Mouse (Mus musculus): ENCODE results near the gene Slc35d2. TPM values are rescaled to one million over a fixed set of nuclear protein-coding genes. Genes with fewer than 3 reads are reported as not detected.

Gene Slc35d2
- polyA plus RNA-seq, 1 experiment from 2014 or later = 12.6 TPM

DNA sequence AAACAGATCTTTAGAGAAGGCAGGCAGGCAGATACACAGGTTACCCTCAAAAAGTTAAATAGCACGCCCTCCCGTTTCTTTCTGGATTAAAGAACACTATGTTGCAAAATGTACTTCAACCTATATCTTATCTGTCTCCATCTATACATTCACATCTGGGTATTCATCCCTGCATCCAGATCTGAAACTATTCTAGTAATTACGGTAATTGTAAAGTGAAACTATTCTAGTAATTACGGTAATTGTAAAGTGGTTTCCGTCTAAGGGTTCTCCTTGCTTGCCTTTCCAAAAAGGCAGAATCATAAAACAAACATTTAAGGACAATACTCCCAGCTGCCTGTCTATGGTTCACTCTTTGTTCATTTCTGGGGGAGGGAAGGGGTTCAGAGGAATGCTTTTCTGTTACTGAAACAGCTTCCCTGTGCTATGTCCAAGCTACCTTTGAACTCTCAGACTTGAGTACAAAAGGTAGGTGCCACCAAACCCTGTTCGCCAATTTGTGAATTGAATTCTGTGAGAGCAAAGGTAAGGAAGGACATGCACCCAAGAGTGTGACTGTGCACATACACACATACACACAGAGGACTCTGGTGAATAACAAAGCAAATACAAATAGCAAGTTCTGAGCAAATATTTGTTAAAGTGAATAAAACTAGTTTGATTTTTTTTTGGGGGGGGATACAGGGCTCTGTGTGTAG is 5.5 kb downstream of the Slc35d2 start:
- Histone ChIP-seq H3K36me3 (ENCODE audit: control insufficient read depth, insufficient read depth) (no peaks in the 10 kb centered on the region), H3K9ac (ENCODE audit: low read depth, low read length) (no peak overlapping the region), H3K4me1 (replicated peaks; ENCODE audit: control insufficient read depth, insufficient read depth, low read length) (no peaks in the 10 kb centered on the region), H3K4me3 (ENCODE audit: low read depth, low read length) (no peak overlapping the region), H3K4me2 (replicated peaks; ENCODE audit: low read depth) (no peak overlapping the region), H3K9me3 (ENCODE audit: control insufficient read depth) (no peaks in the 10 kb centered on the region), H3K27me3 (replicated peaks; ENCODE audit: control insufficient read depth, insufficient read depth, low read length) (no peaks in the 10 kb centered on the region), H3K27ac (ENCODE audit: low read depth, low read length) (no peak overlapping the region)
- no peak for ATAC-seq
- 36% methylated on average over 6 of the region's 6 CpGs for WGBS
- no peak for TF ChIP-seq CTCF (IDR thresholded peaks at IDR 0.05; ENCODE audit: low read depth)

DNA sequence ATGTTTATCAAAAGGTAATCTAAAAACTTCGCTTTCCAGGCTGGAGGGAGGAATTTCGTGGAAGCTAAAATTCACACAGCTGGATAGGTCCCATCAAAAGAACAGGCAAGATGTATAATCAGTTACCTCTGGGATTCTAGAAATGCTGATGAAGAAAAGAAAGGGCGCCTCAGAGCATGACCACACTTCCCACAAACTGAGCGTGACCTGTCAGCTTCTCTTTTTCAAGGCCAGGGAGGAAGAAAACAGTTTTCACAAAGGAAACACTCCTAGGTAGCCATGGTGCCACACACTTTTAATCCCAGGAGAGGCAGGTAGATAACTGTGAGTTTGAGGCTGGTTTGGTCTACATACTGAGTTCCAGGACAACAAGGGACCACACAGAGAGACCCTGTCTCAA is 8.4 kb downstream of the Slc35d2 start:
- Histone ChIP-seq H3K27me3 (replicated peaks; ENCODE audit: control insufficient read depth, insufficient read depth, low read length) (no peaks in the 10 kb centered on the region), H3K4me3 (ENCODE audit: low read depth, low read length) (no peak overlapping the region), H3K4me1 (replicated peaks; ENCODE audit: control insufficient read depth, insufficient read depth, low read length) (no peaks in the 10 kb centered on the region), H3K9ac (ENCODE audit: low read depth, low read length) (no peak overlapping the region), H3K27ac (ENCODE audit: low read depth, low read length) (no peak overlapping the region), H3K4me2 (replicated peaks; ENCODE audit: low read depth) (no peak overlapping the region), H3K9me3 (ENCODE audit: control insufficient read depth) (no peaks in the 10 kb centered on the region), H3K36me3 (ENCODE audit: control insufficient read depth, insufficient read depth) (no peaks in the 10 kb centered on the region)
- no peak for TF ChIP-seq CTCF (IDR thresholded peaks at IDR 0.05; ENCODE audit: low read depth)
- WGBS = 78% methylated on average over 4 of the region's 4 CpGs
- ATAC-seq = no peak

GRCm38 (mm10) chr13:64117442-64117841 is 11.7 kb downstream of the Slc35d2 start:
- no peaks in the 10 kb centered on the region for H3K9me3 ChIP-seq (ENCODE audit: control insufficient read depth)
- H3K27ac ChIP-seq (ENCODE audit: low read depth, low read length) = no peak overlapping the region
- H3K27me3 ChIP-seq (replicated peaks; ENCODE audit: control insufficient read depth, insufficient read depth, low read length) = no peaks in the 10 kb centered on the region
- ATAC-seq = no peak
- WGBS = 60% methylated on average over 2 of the region's 2 CpGs
- no peak overlapping the region for H3K9ac ChIP-seq (ENCODE audit: low read depth, low read length)
- peak; percentile 58 for TF ChIP-seq CTCF (IDR thresholded peaks at IDR 0.05; ENCODE audit: low read depth)
- H3K4me1 ChIP-seq (replicated peaks; ENCODE audit: control insufficient read depth, insufficient read depth, low read length) = no peaks in the 10 kb centered on the region
- no peak overlapping the region for H3K4me2 ChIP-seq (replicated peaks; ENCODE audit: low read depth)
- no peak overlapping the region for H3K4me3 ChIP-seq (ENCODE audit: low read depth, low read length)
- no peaks in the 10 kb centered on the region for H3K36me3 ChIP-seq (ENCODE audit: control insufficient read depth, insufficient read depth)

DNA sequence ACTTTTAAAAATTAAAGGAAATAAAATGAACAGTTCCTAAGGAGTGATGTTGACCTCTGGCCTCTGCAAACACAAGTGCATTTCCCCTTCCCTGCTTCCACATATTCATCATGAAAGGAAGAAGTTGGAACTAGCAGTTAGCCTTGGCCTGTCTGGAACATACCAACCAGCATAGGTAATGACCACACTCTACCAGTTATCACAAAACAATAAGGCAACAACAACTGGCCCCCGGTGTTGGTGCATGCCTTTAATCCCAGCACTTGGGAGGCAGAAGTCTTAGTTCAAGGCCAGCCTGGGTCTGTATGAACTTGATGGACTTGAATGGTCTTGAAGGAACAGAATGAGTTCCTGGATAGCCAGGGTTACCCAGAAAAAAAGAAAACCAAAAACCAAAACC is 18.7 kb downstream of the Slc35d2 start:
- no peak for ATAC-seq
- Histone ChIP-seq H3K4me2 (replicated peaks; ENCODE audit: low read depth) (no peak overlapping the region), H3K27ac (ENCODE audit: low read depth, low read length) (no peak overlapping the region), H3K9me3 (ENCODE audit: control insufficient read depth) (no peaks in the 10 kb centered on the region), H3K4me3 (ENCODE audit: low read depth, low read length) (no peak overlapping the region), H3K36me3 (ENCODE audit: control insufficient read depth, insufficient read depth) (0 out of 2 replicates have a peak, but pooled peaks cover 5% of the 10 kb centered on the region), H3K27me3 (replicated peaks; ENCODE audit: control insufficient read depth, insufficient read depth, low read length) (no peaks in the 10 kb centered on the region), H3K4me1 (replicated peaks; ENCODE audit: control insufficient read depth, insufficient read depth, low read length) (0 out of 2 replicates have a peak, but pooled peaks cover 4% of the 10 kb centered on the region), H3K9ac (ENCODE audit: low read depth, low read length) (no peak overlapping the region)
- no peak for TF ChIP-seq CTCF (IDR thresholded peaks at IDR 0.05; ENCODE audit: low read depth)
- 94% methylated on average over 1 of the region's 1 CpGs for WGBS

DNA sequence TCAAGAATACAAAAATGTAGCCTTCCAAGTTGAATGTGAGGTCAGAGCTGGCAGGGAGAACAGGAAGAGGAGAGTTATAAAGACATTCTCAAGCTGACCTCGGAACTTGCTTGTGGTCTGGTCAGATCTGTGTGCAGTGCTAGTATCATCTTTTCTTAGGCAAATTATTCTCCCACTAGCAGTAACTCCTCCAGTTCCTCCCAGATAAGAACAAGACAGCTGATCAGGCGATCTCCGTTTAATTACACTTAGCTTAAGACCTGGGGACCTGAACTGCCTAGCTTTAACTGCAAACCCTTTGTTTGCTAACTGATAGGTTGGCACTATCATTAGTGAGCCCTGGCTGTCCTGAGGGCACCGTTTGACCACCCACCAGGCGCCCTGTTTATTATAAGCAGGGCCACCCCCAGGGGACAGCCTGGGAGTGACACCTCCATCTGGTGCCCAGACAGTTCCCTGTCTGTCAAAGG is 20.8 kb downstream of the Slc35d2 start:
- H3K4me3 ChIP-seq (ENCODE audit: low read depth, low read length) = no peak overlapping the region
- no peaks in the 10 kb centered on the region for H3K9me3 ChIP-seq (ENCODE audit: control insufficient read depth)
- TF ChIP-seq CTCF (IDR thresholded peaks at IDR 0.05; ENCODE audit: low read depth) = no peak
- no peak overlapping the region for H3K27ac ChIP-seq (ENCODE audit: low read depth, low read length)
- 20% methylated on average over 5 of the region's 5 CpGs for WGBS
- ATAC-seq = no peak
- no peak overlapping the region for H3K4me2 ChIP-seq (replicated peaks; ENCODE audit: low read depth)
- no peak overlapping the region for H3K9ac ChIP-seq (ENCODE audit: low read depth, low read length)
- H3K27me3 ChIP-seq (replicated peaks; ENCODE audit: control insufficient read depth, insufficient read depth, low read length) = no peaks in the 10 kb centered on the region
- 0 out of 2 replicates have a peak, but pooled peaks cover 5% of the 10 kb centered on the region for H3K36me3 ChIP-seq (ENCODE audit: control insufficient read depth, insufficient read depth)
- 0 out of 2 replicates have a peak, but pooled peaks cover 4% of the 10 kb centered on the region for H3K4me1 ChIP-seq (replicated peaks; ENCODE audit: control insufficient read depth, insufficient read depth, low read length)

GRCm38 (mm10) chr13:64107535-64107934 is 21.6 kb downstream of the Slc35d2 start:
- Histone ChIP-seq H3K4me1 (replicated peaks; ENCODE audit: control insufficient read depth, insufficient read depth, low read length) (0 out of 2 replicates have a peak, but pooled peaks cover 4% of the 10 kb centered on the region), H3K27ac (ENCODE audit: low read depth, low read length) (no peak overlapping the region), H3K9me3 (ENCODE audit: control insufficient read depth) (no peaks in the 10 kb centered on the region), H3K36me3 (ENCODE audit: control insufficient read depth, insufficient read depth) (0 out of 2 replicates have a peak, but pooled peaks cover 5% of the 10 kb centered on the region), H3K4me3 (ENCODE audit: low read depth, low read length) (no peak overlapping the region), H3K9ac (ENCODE audit: low read depth, low read length) (no peak overlapping the region), H3K27me3 (replicated peaks; ENCODE audit: control insufficient read depth, insufficient read depth, low read length) (no peaks in the 10 kb centered on the region), H3K4me2 (replicated peaks; ENCODE audit: low read depth) (no peak overlapping the region)
- no peak for TF ChIP-seq CTCF (IDR thresholded peaks at IDR 0.05; ENCODE audit: low read depth)
- ATAC-seq = no peak
- 61% methylated on average over 8 of the region's 8 CpGs for WGBS

Data from intestine, postnatal 0 days (tissue).